Mouse (Mus musculus) liver, embryonic 13.5 days (tissue): ENCODE measurements at regions not wholly inside any gene's neighbourhood (a gene's known extent, or its start where the extent isn't known, plus 50 kb on each side); places are given as distances from the start of the nearest gene placed in this dataset.

Experiments used
- ATAC-seq: fragments of 200-750 bp; cut with Nextera tagmentation; 2 replicates; pipeline ENCODE4 v1.8.0; 2017; ENCODE audit warnings: low read depth, mild to moderate bottlenecking, moderate number of reproducible peaks, moderate library complexity
- DNase-seq: peaks from one replicate; pipeline ENCODE4 v3.0.0; 2022
- H3K27ac ChIP-seq: fragments of 300-500 bp; sonication (generic); 2 replicates; pipeline ENCODE4 v1.5.1; 2015; ENCODE audit warnings: moderate library complexity, mild to moderate bottlenecking, inconsistent platforms
- H3K27me3 ChIP-seq: fragments of 300-500 bp; sonication (generic); 2 replicates; pipeline ENCODE4 v1.6.1; 2015; ENCODE audit warnings: mild to moderate bottlenecking, inconsistent platforms
- H3K36me3 ChIP-seq: fragments of 300-500 bp; sonication (generic); 2 replicates; pipeline ENCODE4 v1.6.1; 2015; ENCODE audit warnings: mild to moderate bottlenecking, inconsistent platforms
- H3K4me1 ChIP-seq: fragments of 300-500 bp; sonication (generic); replicated peaks from 2 replicates; pipeline ENCODE4 v1.6.1; 2015; ENCODE audit warnings: inconsistent platforms
- H3K4me2 ChIP-seq: fragments of 300-500 bp; sonication (generic); 2 replicates; pipeline ENCODE4 v1.6.1; 2015; ENCODE audit warnings: inconsistent platforms, mild to moderate bottlenecking, moderate library complexity
- H3K4me3 ChIP-seq: fragments of 300-500 bp; sonication (generic); replicated peaks from 2 replicates; pipeline ENCODE4 v1.5.1; 2015; ENCODE audit warnings: mild to moderate bottlenecking, inconsistent platforms
- H3K9ac ChIP-seq: fragments of 300-500 bp; sonication (generic); 2 replicates; pipeline ENCODE4 v1.6.1; 2015; ENCODE audit warnings: mild to moderate bottlenecking, inconsistent platforms
- H3K9me3 ChIP-seq: fragments of 300-500 bp; sonication (generic); replicated peaks from 2 replicates; pipeline ENCODE4 v1.6.1; 2016; ENCODE audit warnings: inconsistent platforms
- WGBS: fragments of 180-500 bp; shearing (Covaris S2); methylation state at CpG from one replicate; pipeline ENCODE4 v1.1.7; 2015; ENCODE audit not compliant: insufficient replicate concordance; 5-methylcytosine and 5-hydroxymethylcytosine counted together

DNA sequence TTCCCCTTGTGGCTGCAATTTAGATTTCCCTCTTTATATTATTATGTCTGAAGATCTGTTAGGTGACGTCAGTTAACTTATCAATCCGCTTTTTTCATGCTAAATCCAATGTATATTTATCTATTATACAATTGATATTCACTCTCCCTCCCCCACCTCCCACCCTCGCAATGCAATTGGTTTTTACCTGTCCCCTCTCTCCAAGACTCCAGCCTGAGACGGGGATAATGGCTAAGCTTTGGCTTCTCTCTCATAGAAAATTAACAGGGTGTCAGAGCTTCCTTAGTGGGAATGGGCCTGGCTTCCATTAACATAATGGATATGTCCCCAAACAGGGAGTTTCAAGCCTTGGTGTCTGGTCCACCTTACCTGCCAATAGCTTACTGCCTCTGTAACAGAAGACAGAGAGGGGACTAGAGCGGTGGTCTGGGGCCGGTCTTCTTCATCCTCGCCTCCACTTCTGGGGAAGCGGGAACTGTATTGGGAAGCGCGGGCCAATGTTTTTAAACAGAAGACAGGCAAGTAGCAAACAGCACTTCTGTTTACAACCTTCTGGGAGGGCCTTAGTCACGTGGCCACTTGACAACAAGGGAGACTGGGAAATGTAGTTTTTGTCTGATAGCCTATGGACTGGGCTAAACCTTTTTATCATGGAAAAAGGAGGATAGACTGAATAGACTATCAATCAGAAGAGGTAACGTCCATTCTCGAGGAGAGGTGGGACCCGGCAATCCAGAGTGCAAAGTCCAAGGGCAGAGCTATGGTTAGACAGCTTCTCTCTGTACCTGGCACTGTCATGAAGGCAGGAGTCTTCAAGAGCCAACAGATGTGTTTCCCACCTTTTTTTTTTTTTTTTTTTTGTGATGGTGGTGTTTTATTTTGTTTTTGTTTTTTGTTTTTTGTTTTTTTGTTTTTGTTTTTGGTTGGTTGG lies 312.1 kb downstream of the Zfp706 start:
- no peak for DNase-seq
- H3K4me3 ChIP-seq = peak overlapping the region; percentile 42

DNA sequence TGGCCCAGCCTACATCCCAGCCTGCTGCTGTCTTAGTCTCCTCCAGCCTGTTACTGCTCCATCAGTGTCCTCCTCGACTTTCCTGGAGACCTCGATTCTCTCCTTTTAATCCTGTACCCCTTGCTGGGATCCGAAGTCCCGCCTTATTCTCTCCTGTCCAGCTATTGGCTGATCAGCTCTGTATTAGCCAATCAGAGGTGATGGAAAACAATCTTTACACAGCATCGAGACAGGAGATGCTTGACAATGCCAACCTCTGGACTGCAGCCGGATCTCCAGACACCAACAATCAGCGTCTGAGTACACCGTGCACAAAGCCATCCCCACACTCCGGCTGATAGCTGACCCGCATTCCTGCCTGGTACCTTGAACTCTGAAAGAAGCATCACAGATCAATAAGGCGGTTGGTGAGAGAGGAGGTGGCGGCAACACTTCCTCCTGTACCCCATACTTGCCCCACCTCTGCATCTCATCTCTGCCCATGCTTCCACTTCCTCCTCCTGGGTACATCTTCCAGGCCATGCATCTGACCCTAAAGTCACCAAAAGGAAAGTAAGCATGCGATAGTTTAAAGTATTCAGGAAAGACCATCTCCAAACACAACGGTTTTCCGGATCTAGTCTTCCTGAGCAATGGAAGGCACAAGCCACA lies 316.4 kb downstream of the Zfp706 start:
- Histone ChIP-seq H3K27me3 (peaks cover 10% of the 10 kb centered on the region; the same call in 1 of the 2 replicates), H3K36me3 (no peaks in the 10 kb centered on the region), H3K9me3 (no peaks in the 10 kb centered on the region), H3K9ac (no peak overlapping the region), H3K4me1 (peaks cover 38% of the 10 kb centered on the region), H3K4me2 (no peak overlapping the region), H3K27ac (no peak overlapping the region), H3K4me3 (no peak overlapping the region)
- DNase-seq (no peak), ATAC-seq (no peak)
- 51% methylated on average over 15 of the region's 15 CpGs for WGBS

More for the DNA sequence above, 312.1 kb downstream of the Zfp706 start:
- Histone ChIP-seq H3K27me3 (no peaks in the 10 kb centered on the region), H3K4me2 (peak overlapping the region; percentile 51), H3K9me3 (no peaks in the 10 kb centered on the region), H3K4me1 (peaks cover 10% of the 10 kb centered on the region), H3K27ac (no peak overlapping the region), H3K9ac (peak overlapping the region; percentile 49; the same call in 1 of the 2 replicates), H3K36me3 (no peaks in the 10 kb centered on the region)
- peak; percentile 72 for ATAC-seq
- WGBS = 32% methylated on average over 14 of the region's 14 CpGs

DNA sequence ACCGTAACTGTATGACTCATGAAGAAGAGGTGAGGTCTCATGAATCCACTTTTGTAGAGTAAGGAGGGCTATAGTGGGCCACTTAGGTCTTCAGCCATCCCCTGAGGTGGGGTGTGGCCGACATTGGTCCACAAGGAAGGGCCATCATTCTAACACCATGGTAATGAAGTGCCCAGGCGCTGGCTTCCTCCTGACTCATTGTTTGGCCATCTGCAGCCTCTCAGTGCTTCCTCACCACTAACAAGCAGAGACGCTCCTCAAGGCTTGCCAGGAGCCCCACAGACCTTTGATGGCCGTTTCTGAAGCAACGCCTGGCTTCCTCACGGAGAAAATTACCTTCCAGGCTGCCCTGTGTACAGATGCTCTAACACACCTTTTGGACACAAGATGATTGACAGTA lies 317.7 kb downstream of the Zfp706 start:
- 68% methylated on average over 7 of the region's 7 CpGs for WGBS
- Histone ChIP-seq H3K9ac (no peak overlapping the region), H3K27me3 (peaks cover 10% of the 10 kb centered on the region; the same call in 1 of the 2 replicates), H3K27ac (no peak overlapping the region), H3K4me1 (peaks cover 40% of the 10 kb centered on the region), H3K9me3 (no peaks in the 10 kb centered on the region), H3K4me2 (no peak overlapping the region), H3K36me3 (no peaks in the 10 kb centered on the region), H3K4me3 (no peak overlapping the region)
- ATAC-seq (no peak), DNase-seq (no peak)

DNA sequence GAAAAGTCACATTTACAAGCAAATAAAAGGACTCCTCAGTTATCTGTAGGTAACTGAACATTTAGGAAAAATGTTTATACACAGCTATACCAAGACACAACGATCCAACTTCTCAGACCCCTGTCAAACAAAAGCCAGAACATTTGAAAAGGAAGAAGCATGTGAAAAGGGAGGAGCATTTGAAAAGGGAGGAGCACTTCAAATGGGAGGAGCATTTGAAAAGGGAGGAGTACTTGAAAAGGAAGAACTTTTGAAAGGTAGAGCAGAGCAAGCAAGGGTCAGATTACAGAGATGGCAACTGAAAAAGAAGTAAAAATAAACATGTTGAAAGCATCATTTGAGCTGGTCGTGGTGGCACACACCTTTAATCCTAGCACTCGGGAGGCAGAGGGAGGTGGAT lies 318.3 kb downstream of the Zfp706 start:
- DNase-seq (no peak), ATAC-seq (no peak)
- Histone ChIP-seq H3K9ac (no peak overlapping the region), H3K4me3 (no peak overlapping the region), H3K4me2 (0 out of 2 replicates have a peak overlapping the region, but pooled peaks have one; percentile 70), H3K36me3 (no peaks in the 10 kb centered on the region), H3K4me1 (peaks cover 45% of the 10 kb centered on the region), H3K27ac (peak overlapping the region; percentile 61; the same call in 1 of the 2 replicates), H3K9me3 (no peaks in the 10 kb centered on the region), H3K27me3 (peaks cover 10% of the 10 kb centered on the region; the same call in 1 of the 2 replicates)
- WGBS = 65% methylated on average over 3 of the region's 3 CpGs

DNA sequence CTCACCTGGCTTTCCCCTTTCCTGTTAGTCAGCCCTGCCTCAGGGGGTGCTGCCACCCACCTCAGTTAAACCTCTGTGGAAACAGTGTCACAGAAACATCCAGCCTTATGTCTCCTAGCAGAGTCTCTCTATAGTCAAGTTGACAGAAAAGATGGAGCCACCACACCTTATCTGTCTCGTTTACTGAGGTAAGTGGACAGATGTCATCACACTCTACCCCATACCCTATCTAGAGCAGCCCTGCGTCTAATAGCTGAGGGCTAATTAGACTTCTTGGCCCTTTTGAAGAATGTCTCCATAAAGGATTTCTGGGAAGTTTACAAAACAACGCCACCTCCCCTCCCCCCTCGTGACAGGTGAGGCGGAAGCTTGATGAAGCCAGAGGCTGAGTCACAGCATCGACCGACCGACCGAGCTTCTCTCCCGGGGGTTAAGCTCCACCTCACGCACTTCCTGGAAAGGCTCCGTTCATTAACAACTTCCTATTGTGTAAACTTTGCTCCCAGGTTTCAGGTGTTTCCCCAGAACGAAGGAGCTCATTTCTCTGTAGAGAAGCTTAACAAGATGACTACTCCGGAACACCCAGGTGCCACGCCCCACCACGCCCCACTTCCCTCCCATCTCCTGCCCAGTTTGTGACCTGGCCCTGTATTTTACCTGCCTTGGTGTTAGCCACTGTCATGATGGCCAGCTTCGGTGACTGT lies 319.4 kb downstream of the Zfp706 start:
- no peaks in the 10 kb centered on the region for H3K36me3 ChIP-seq
- ATAC-seq (peak; percentile 79), DNase-seq (no peak)
- H3K9me3 ChIP-seq = no peaks in the 10 kb centered on the region
- 5% methylated on average over 17 of the region's 17 CpGs for WGBS
- H3K27me3 ChIP-seq = peaks cover 10% of the 10 kb centered on the region; the same call in 1 of the 2 replicates
- H3K4me3 ChIP-seq = peak overlapping the region; percentile 46
- H3K4me2 ChIP-seq = peak overlapping the region; percentile 70
- H3K4me1 ChIP-seq = peaks cover 45% of the 10 kb centered on the region
- peak overlapping the region; percentile 61 for H3K27ac ChIP-seq
- peak overlapping the region; percentile 57 for H3K9ac ChIP-seq

DNA sequence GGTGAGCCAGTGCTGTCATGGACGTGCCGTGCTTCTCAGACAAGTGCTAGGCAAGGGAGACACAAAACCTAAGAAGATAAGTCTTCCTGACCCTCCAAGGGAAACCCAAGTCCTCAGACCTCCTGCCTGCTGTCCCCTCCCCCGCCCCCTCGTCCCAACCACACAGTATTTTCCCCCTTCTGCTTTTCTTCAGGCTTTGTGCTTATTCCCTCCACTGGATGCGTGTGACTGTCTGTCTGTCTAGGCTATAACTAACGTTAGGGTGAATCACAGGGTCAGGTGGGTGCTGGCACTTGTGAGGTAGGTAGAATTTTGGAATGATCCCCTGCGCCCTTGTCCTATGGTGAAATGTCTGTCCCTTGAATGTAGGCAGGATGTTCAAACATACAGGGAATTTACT lies 322.9 kb downstream of the Zfp706 start:
- H3K9me3 ChIP-seq = no peaks in the 10 kb centered on the region
- H3K4me3 ChIP-seq = no peak overlapping the region
- no peak overlapping the region for H3K4me2 ChIP-seq
- WGBS = 43% methylated on average over 7 of the region's 7 CpGs
- H3K27me3 ChIP-seq = peaks cover 10% of the 10 kb centered on the region; the same call in 1 of the 2 replicates
- ATAC-seq (no peak), DNase-seq (no peak)
- H3K27ac ChIP-seq = no peak overlapping the region
- no peaks in the 10 kb centered on the region for H3K36me3 ChIP-seq
- H3K4me1 ChIP-seq = peaks cover 34% of the 10 kb centered on the region
- no peak overlapping the region for H3K9ac ChIP-seq

DNA sequence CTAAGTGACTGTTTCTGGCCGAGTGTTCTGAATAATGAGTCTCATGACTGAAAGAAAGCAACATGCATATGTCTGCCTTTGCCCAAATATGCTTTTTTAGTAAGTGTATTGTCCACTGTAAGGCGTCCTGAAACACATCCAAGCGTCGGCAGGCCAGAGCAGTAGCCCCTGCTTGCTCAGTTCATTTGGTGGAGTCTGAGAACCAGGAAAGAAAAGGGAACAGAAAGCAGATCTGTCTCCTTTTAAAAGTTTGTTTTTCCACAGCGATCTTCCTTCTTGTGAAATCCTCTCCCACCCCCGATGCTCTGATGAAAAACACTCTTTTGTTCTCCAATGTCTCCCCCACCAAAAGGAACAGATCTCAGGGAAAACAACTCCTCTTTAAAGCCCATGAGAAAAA lies 324.7 kb downstream of the Zfp706 start:
- WGBS = 53% methylated on average over 6 of the region's 6 CpGs
- Histone ChIP-seq H3K9me3 (no peaks in the 10 kb centered on the region), H3K27me3 (peaks cover 4% of the 10 kb centered on the region; the same call in 1 of the 2 replicates), H3K4me1 (peaks cover 15% of the 10 kb centered on the region), H3K4me2 (no peak overlapping the region), H3K27ac (no peak overlapping the region), H3K4me3 (no peak overlapping the region), H3K36me3 (no peaks in the 10 kb centered on the region), H3K9ac (no peak overlapping the region)
- DNase-seq (no peak), ATAC-seq (no peak)

DNA sequence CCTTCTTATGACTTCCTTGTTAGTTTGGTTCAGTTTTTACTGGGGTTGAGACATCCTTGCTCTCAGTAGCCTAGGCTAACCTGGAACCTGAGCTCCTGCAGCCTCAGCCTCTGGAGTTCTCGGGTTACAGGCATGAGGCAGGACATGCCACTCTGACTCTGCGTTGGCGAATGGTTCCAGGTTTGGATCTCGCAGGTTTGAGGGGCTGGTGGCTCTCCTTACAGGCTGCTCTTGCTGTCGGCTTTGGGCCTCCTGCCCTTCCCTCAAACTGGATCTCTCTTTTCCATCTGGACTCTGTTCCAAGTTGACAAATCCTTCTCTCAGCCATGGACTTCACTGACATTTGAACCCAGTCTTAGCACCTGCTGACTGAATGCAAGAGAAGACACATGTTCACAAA lies 325.4 kb downstream of the Zfp706 start:
- peaks cover 11% of the 10 kb centered on the region for H3K4me1 ChIP-seq
- no peaks in the 10 kb centered on the region for H3K36me3 ChIP-seq
- H3K27ac ChIP-seq = no peak overlapping the region
- 54% methylated on average over 5 of the region's 5 CpGs for WGBS
- DNase-seq = no peak
- no peaks in the 10 kb centered on the region for H3K27me3 ChIP-seq
- H3K4me3 ChIP-seq = no peak overlapping the region
- H3K9ac ChIP-seq = no peak overlapping the region
- ATAC-seq = no peak
- no peaks in the 10 kb centered on the region for H3K9me3 ChIP-seq
- H3K4me2 ChIP-seq = no peak overlapping the region

DNA sequence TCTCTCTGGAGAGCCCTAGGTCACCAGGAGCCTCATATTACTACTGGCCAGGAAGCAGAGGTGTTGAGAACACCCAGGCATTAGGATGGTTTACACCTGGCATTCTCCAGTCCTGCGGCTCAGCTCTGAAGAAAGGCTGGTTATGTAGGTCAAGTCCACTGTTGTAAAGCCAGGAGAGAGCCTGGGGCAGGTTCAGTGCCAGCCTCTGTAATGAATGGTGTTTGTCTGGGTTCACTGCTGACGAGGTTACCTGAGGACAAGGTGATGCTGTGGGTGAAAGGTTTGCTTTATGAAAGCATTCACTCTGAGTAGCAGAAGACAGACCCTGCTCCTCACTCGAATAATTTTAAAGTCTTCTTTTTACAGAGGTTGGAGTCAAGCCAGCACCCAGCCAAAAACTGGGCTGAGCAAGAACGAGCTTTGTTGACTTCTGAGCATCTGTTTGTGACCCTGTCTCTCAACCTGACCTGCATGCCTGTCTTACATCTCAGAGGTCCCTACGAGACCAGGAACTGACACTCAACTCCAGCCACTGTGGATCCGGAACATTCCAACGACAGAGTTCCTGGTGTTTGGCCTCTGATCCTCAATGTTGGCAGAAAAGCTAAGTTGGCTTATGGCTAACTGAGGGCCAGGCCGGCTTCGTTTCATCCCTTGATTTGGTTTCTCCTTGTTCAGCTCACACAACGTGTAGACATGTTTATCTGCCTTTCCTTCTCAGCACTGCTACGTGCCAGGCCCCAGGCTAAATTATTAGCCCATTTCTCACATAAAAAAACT lies 327.0 kb downstream of the Zfp706 start:
- 69% methylated on average over 11 of the region's 11 CpGs for WGBS
- H3K4me1 ChIP-seq = peaks cover 11% of the 10 kb centered on the region
- H3K27ac ChIP-seq = no peak overlapping the region
- no peak overlapping the region for H3K4me2 ChIP-seq
- H3K9me3 ChIP-seq = no peaks in the 10 kb centered on the region
- no peaks in the 10 kb centered on the region for H3K36me3 ChIP-seq
- no peak overlapping the region for H3K9ac ChIP-seq
- ATAC-seq (no peak), DNase-seq (no peak)
- no peak overlapping the region for H3K4me3 ChIP-seq
- no peaks in the 10 kb centered on the region for H3K27me3 ChIP-seq

DNA sequence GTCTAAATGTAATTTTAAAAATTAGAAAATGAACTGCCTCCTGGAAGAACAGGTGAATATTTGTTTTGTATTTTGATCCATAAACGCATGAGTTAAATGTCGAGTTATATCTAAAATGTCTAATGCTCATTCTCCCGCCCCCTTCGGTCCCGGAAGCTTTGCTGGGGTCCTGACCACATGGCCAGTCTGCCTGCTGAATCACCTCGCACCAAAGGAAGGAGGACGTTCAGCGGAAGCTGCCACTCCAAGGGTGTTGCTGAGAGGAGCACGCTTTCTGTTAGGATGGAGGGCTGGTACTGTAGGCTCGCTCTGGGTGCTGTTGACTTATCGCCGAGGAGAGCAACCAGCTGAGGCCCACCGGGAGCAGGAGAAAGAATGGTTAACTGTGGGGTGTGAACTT lies 328.0 kb downstream of the Zfp706 start:
- 75% methylated on average over 13 of the region's 13 CpGs for WGBS
- no peak overlapping the region for H3K4me2 ChIP-seq
- no peak for DNase-seq

More for the DNA sequence above, 328.0 kb downstream of the Zfp706 start:
- Histone ChIP-seq H3K27me3 (no peaks in the 10 kb centered on the region), H3K9ac (no peak overlapping the region), H3K36me3 (no peaks in the 10 kb centered on the region), H3K27ac (no peak overlapping the region), H3K9me3 (no peaks in the 10 kb centered on the region), H3K4me3 (no peak overlapping the region), H3K4me1 (peaks cover 3% of the 10 kb centered on the region; the same call in 1 of the 2 replicates)
- ATAC-seq = no peak
